Mouse (Mus musculus) brain, adult 2 months (tissue): ENCODE data around the gene Il17ra.

Experiments used
- DNase-seq: peaks from one replicate; pipeline ENCODE4 v3.0.0; 2011; ENCODE audit warnings: low read depth, low spot score

The Il17ra gene

GRCm38 (mm10) chr6:120508645-120509044 is 45.6 kb downstream of the Il17ra start:
- DNase-seq, result no peak

GRCm38 (mm10) chr6:120509975-120510374 is 46.9 kb downstream of the Il17ra start:
- DNase-seq, result peak; percentile 61

GRCm38 (mm10) chr6:120510425-120510824 is 47.4 kb downstream of the Il17ra start:
- peak; percentile 86 for DNase-seq

- no peak for DNase-seq
Observed at GRCm38 (mm10) chr6:120511212-120511611, 48.2 kb downstream of the Il17ra start.

GRCm38 (mm10) chr6:120516422-120516821 is 53.4 kb downstream of the Il17ra start:
- DNase-seq, result no peak

- DNase-seq, result no peak
Observed at GRCm38 (mm10) chr6:120516879-120517278, 53.8 kb downstream of the Il17ra start.

GRCm38 (mm10) chr6:120517311-120517710 is 54.3 kb downstream of the Il17ra start:
- DNase-seq, result peak; percentile 77

- DNase-seq, result no peak
Observed at GRCm38 (mm10) chr6:120519647-120520046, 56.6 kb downstream of the Il17ra start.

- DNase-seq, result no peak
Observed at GRCm38 (mm10) chr6:120524796-120525195, 61.7 kb downstream of the Il17ra start.

GRCm38 (mm10) chr6:120529123-120529522 is 66.1 kb downstream of the Il17ra start:
- no peak for DNase-seq

GRCm38 (mm10) chr6:120531020-120531965 is 68.2 kb downstream of the Il17ra start, which contains the start of gene Hdhd5:
Hdhd5 (minus strand) TSS chr6:120531319.
- peak; percentile 97 for DNase-seq

GRCm38 (mm10) chr6:120532594-120532993 is 69.5 kb downstream of the Il17ra start:
- no peak for DNase-seq

GRCm38 (mm10) chr6:120536337-120536736 is 73.3 kb downstream of the Il17ra start:
- no peak for DNase-seq
